Mouse (Mus musculus): ENCODE measurements around the gene Morn1. TPM values are rescaled to one million over a fixed set of nuclear protein-coding genes. Genes with fewer than 3 reads are reported as not detected.

Gene Morn1
- polyA plus RNA-seq, 1 experiment from 2014 or later, result 9.4 TPM

- ATAC-seq (no peak), DNase-seq (ENCODE audit: low spot score) (no peak)
- H3K36me3 ChIP-seq (ENCODE audit: insufficient read depth, low read length), result no peaks in the 10 kb centered on the region
- no peak overlapping the region for H3K27ac ChIP-seq (ENCODE audit: low read length)
- H3K9ac ChIP-seq (replicated peaks; ENCODE audit: low read depth), result no peak overlapping the region
- H3K4me1 ChIP-seq (ENCODE audit: insufficient read depth, low read depth, low read length), result no peaks in the 10 kb centered on the region
- H3K4me2 ChIP-seq (replicated peaks; ENCODE audit: low read depth, low read length), result no peak overlapping the region
- H3K9me3 ChIP-seq (ENCODE audit: low read length), result no peaks in the 10 kb centered on the region
- TF ChIP-seq EP300 (IDR thresholded peaks at IDR 0.05) (no peak), CTCF (IDR thresholded peaks at IDR 0.05) (no peak)
- 68% methylated on average over 7 of the region's 7 CpGs for WGBS
- H3K4me3 ChIP-seq (ENCODE audit: low read depth, low read length), result no peak overlapping the region
- H3K27me3 ChIP-seq (replicated peaks; ENCODE audit: insufficient read depth, low read length), result no peaks in the 10 kb centered on the region
Measured at GRCm38 (mm10) chr4:155050116-155050515, 36.3 kb upstream of the Morn1 start.

- ATAC-seq (no peak), DNase-seq (ENCODE audit: low spot score) (no peak)
- H3K9ac ChIP-seq (replicated peaks; ENCODE audit: low read depth), result no peak within 1 kb of the TSS
- TF ChIP-seq CTCF (IDR thresholded peaks at IDR 0.05) (no peak), EP300 (IDR thresholded peaks at IDR 0.05) (no peak)
- H3K4me1 ChIP-seq (ENCODE audit: insufficient read depth, low read depth, low read length), result no peaks in the 10 kb centered on the region
- H3K4me3 ChIP-seq (ENCODE audit: low read depth, low read length), result no peak within 1 kb of the TSS
- 58% methylated on average over 10 of the region's 10 CpGs for WGBS
- H3K27ac ChIP-seq (ENCODE audit: low read length), result no peak within 1 kb of the TSS
- H3K9me3 ChIP-seq (ENCODE audit: low read length), result no peaks in the 10 kb centered on the region
- H3K27me3 ChIP-seq (replicated peaks; ENCODE audit: insufficient read depth, low read length), result no peaks in the 10 kb centered on the region
- H3K4me2 ChIP-seq (replicated peaks; ENCODE audit: low read depth, low read length), result no peak within 1 kb of the TSS
- H3K36me3 ChIP-seq (ENCODE audit: insufficient read depth, low read length), result no peaks in the 10 kb centered on the region
Measured at GRCm38 (mm10) chr4:155056724-155057123, 29.7 kb upstream of the Morn1 start, which contains the start of gene Plch2. TSS of gene Plch2 (minus strand) at chr4:155056784.

- Histone ChIP-seq H3K27me3 (replicated peaks; ENCODE audit: insufficient read depth, low read length) (no peaks in the 10 kb centered on the region), H3K4me1 (ENCODE audit: insufficient read depth, low read depth, low read length) (no peaks in the 10 kb centered on the region; the same call in 1 of the 2 replicates), H3K9ac (replicated peaks; ENCODE audit: low read depth) (no peak overlapping the region), H3K36me3 (ENCODE audit: insufficient read depth, low read length) (no peaks in the 10 kb centered on the region), H3K4me2 (replicated peaks; ENCODE audit: low read depth, low read length) (no peak overlapping the region), H3K4me3 (ENCODE audit: low read depth, low read length) (no peak overlapping the region), H3K9me3 (ENCODE audit: low read length) (no peaks in the 10 kb centered on the region), H3K27ac (ENCODE audit: low read length) (no peak overlapping the region)
- DNase-seq (ENCODE audit: low spot score), result no peak
- no peak for TF ChIP-seq EP300 (IDR thresholded peaks at IDR 0.05)
- TF ChIP-seq CTCF (IDR thresholded peaks at IDR 0.05), result no peak
- WGBS, result 33% methylated on average over 10 of the region's 10 CpGs
- peak; percentile 29; the same call in 1 of the 2 replicates for ATAC-seq
Measured at GRCm38 (mm10) chr4:155058325-155058724, 28.1 kb upstream of the Morn1 start.

- peak; percentile 54 for ATAC-seq
- 18% methylated on average over 3 of the region's 3 CpGs for WGBS
- Histone ChIP-seq H3K27ac (ENCODE audit: low read length) (peak overlapping the region; percentile 72), H3K4me3 (ENCODE audit: low read depth, low read length) (no peak overlapping the region), H3K4me1 (ENCODE audit: insufficient read depth, low read depth, low read length) (peaks cover 6% of the 10 kb centered on the region), H3K9me3 (ENCODE audit: low read length) (no peaks in the 10 kb centered on the region), H3K36me3 (ENCODE audit: insufficient read depth, low read length) (no peaks in the 10 kb centered on the region), H3K27me3 (replicated peaks; ENCODE audit: insufficient read depth, low read length) (no peaks in the 10 kb centered on the region), H3K9ac (replicated peaks; ENCODE audit: low read depth) (no peak overlapping the region), H3K4me2 (replicated peaks; ENCODE audit: low read depth, low read length) (peak overlapping the region; percentile 42)
- DNase-seq (ENCODE audit: low spot score), result peak; percentile 84
- TF ChIP-seq CTCF (IDR thresholded peaks at IDR 0.05), result no peak
- TF ChIP-seq EP300 (IDR thresholded peaks at IDR 0.05), result no peak
Measured at GRCm38 (mm10) chr4:155063895-155064294, 22.5 kb upstream of the Morn1 start.

GRCm38 (mm10) chr4:155064474-155064873, 21.9 kb upstream of the Morn1 start:
- Histone ChIP-seq H3K4me2 (replicated peaks; ENCODE audit: low read depth, low read length) (no peak overlapping the region), H3K9me3 (ENCODE audit: low read length) (no peaks in the 10 kb centered on the region), H3K9ac (replicated peaks; ENCODE audit: low read depth) (no peak overlapping the region), H3K36me3 (ENCODE audit: insufficient read depth, low read length) (no peaks in the 10 kb centered on the region), H3K4me1 (ENCODE audit: insufficient read depth, low read depth, low read length) (peaks cover 6% of the 10 kb centered on the region), H3K4me3 (ENCODE audit: low read depth, low read length) (no peak overlapping the region), H3K27me3 (replicated peaks; ENCODE audit: insufficient read depth, low read length) (no peaks in the 10 kb centered on the region), H3K27ac (ENCODE audit: low read length) (0 out of 2 replicates have a peak overlapping the region, but pooled peaks have one; percentile 57)
- ATAC-seq (no peak), DNase-seq (ENCODE audit: low spot score) (no peak)
- WGBS, result 42% methylated on average over 2 of the region's 2 CpGs
- TF ChIP-seq EP300 (IDR thresholded peaks at IDR 0.05), result no peak
- peak; percentile 45; the same call in 1 of the 2 replicates for TF ChIP-seq CTCF (IDR thresholded peaks at IDR 0.05)

GRCm38 (mm10) chr4:155065970-155066833, 20.2 kb upstream of the Morn1 start:
- Histone ChIP-seq H3K9ac (replicated peaks; ENCODE audit: low read depth) (no peak overlapping the region; the same call in 1 of the 2 replicates), H3K4me2 (replicated peaks; ENCODE audit: low read depth, low read length) (peak overlapping the region; percentile 87), H3K27ac (ENCODE audit: low read length) (peak overlapping the region; percentile 87), H3K4me1 (ENCODE audit: insufficient read depth, low read depth, low read length) (peaks cover 6% of the 10 kb centered on the region), H3K4me3 (ENCODE audit: low read depth, low read length) (peak overlapping the region; percentile 58; the same call in 1 of the 2 replicates), H3K36me3 (ENCODE audit: insufficient read depth, low read length) (peaks cover 9% of the 10 kb centered on the region), H3K27me3 (replicated peaks; ENCODE audit: insufficient read depth, low read length) (no peaks in the 10 kb centered on the region), H3K9me3 (ENCODE audit: low read length) (no peaks in the 10 kb centered on the region)
- TF ChIP-seq EP300 (IDR thresholded peaks at IDR 0.05) (0 out of 2 replicates have a peak, but pooled peaks have one; percentile 9), CTCF (IDR thresholded peaks at IDR 0.05) (peak; percentile 93)
- peak; percentile 93 for DNase-seq (ENCODE audit: low spot score)
- 3% methylated on average over 15 of the region's 15 CpGs for WGBS
- peak; percentile 51 for ATAC-seq

Data from lung, postnatal 0 days (tissue).